Mouse (Mus musculus): Measurements from ENCODE around the gene Gm21818. TPM values are rescaled to one million over a fixed set of nuclear protein-coding genes. Genes with fewer than 3 reads are reported as not detected.
"Not testable (repeated sequence)": the region's sequence is repeated elsewhere in the genome, so short reads cannot be mapped to it uniquely, and the experiment has no call there.

Gm21818 gene
- total RNA-seq (2021): not detected
- long read RNA-seq, experiment 1: 0 reads
- long read RNA-seq, experiment 2: 0 reads

DNA sequence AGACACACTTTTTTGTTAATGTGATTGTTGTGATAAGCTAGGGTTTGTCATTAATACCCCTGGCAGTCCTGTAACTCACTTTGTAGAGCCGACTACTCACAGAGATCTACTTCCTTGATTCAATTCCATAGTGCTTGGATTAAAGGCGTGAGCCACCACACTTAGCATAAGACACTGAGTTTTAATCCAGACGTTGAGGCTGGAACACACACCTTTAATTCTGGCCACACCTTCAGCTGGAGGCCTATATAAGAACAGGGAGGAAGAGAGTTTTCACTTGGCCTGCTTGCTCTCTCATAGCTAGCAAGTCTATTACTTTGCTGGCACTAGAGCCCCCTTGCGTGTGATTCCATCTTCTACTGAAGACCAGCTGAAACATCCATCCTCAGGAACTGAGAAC is at the start of gene Gm21818:
Gm21818 (plus strand) TSS at position 301 of the 400 bp plus-strand sequence.
- intact Hi-C loops (cut with DNase I); DNase-seq (ENCODE audit: low spot score in 2 of 2): not testable (repeated sequence)

DNA sequence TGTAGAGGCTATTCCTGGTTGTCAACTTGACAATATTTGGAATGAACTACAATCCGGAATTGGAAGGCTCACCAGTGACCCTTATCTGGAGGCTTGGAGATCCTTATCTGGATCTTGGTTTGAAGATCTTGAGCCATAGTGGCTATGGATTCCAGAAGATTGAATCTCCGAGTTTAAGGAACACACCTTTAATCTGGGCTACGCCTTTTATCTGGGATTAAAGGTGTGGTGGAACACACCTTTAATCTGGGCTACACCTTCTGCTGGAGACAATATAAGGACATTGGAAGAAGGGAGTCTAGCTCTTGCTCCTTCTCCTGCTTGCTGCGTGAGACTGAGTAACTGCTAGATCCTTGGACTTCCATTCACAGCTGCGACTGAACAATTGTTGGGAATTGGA is 32.3 kb upstream of the Gm21818 start, which contains the start of gene Gm20767:
Gm20767 (plus strand) TSS at position 301 of the 400 bp plus-strand sequence.
- intact Hi-C loops (cut with DNase I); DNase-seq (ENCODE audit: low spot score in 2 of 2): not testable (repeated sequence)

DNA sequence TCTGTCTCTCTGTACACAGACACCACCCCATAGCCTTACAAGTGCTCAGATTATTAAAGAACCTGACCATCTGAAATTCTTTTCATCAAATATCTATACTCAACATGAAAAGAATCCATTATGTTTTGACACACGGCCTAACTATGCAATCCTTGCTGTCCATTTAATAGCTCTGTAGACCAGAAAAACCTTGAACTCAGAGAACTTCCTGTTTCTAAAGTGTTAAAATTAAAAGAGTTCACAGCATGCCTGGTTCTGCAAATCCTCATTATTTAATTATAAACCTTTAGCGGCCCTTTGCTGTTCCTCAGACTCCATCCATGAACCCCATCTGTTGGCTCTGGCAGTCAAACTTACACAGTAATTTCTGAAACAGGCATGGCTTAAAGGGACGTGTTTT is 29.9 kb upstream of the Gm21818 start:
- intact Hi-C loops (cut with DNase I); DNase-seq (ENCODE audit: low spot score in 2 of 2): not testable (repeated sequence)

DNA sequence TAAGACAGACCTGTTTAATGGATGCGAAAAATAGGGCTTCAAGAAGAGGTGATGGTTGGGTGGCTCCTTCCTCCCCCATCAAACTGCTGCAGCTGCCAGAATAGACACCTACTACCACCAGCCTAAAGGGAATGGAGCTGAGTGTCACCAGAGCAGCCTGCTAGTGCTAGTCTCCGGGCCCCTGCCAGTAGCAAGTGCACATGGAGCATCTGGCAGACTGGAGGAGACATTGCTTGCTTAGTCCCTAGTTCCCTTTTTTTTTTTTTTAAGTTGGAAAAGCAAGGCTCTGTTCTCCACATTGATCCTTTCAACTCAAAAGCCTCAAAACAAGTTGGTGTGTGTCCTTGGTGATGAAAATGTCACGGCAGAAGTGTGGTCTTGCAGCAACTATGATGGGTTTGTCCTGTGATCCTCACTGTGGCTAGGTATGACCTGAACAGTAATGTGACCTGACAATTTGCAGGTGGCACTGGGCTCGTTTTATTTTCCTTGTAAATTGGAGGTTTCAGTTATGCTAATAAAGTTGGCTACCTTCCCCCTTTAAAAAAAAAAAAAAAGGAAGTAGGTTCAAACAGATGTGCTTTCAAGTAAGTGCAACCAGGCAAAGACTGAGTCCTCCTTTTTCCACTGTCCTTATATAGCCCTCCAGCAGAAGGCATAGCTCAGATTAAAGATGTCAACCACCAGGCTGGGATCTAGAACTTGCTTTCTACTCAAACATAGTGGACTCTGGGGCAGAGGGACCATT is 22.4 kb upstream of the Gm21818 start:
- intact Hi-C loops (cut with DNase I); DNase-seq (ENCODE audit: low spot score in 2 of 2): not testable (repeated sequence)

DNA sequence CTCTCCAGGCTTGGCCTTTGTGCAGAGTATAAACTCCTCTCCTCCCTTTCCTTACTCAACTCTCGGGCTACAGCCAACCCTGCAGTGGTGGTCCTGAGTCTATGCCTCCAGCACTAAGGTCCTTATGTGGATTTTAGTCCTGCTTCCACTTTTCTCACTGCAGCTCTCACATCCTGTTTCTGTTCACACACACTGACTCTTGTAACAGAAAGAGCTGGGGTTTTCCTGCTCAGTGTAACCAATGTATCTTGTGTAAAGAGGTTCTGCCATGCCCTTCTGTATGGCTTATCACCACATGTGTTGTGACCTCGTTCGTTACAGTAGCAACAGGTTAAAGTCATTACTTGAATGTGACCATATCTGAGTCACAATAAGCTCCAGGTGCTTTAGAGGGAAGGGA is 21.6 kb upstream of the Gm21818 start:
- DNase-seq (ENCODE audit: low spot score in 2 of 2); intact Hi-C loops (cut with DNase I): not testable (repeated sequence)

DNA sequence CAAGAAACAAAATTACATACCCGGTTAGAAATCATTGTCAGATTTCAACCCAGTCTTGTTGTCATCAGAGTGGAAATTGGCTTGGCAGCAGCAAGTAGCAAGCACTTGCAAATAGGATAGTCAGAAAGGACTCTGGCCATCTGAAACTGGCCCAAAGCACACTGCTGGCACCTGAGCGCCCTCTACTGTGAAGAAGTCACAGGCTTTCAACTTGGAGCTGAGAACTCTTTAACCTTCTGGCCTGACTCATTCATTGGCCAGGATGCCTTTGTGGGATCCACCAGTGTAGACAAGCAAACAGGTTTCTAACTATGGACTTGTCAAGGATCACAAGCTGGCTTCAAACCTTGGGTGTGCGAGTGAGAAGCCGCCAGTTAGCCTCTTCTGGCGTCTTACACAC is 3.9 kb upstream of the Gm21818 start:
- intact Hi-C loops (cut with DNase I); DNase-seq (ENCODE audit: low spot score in 2 of 2): not testable (repeated sequence)

DNA sequence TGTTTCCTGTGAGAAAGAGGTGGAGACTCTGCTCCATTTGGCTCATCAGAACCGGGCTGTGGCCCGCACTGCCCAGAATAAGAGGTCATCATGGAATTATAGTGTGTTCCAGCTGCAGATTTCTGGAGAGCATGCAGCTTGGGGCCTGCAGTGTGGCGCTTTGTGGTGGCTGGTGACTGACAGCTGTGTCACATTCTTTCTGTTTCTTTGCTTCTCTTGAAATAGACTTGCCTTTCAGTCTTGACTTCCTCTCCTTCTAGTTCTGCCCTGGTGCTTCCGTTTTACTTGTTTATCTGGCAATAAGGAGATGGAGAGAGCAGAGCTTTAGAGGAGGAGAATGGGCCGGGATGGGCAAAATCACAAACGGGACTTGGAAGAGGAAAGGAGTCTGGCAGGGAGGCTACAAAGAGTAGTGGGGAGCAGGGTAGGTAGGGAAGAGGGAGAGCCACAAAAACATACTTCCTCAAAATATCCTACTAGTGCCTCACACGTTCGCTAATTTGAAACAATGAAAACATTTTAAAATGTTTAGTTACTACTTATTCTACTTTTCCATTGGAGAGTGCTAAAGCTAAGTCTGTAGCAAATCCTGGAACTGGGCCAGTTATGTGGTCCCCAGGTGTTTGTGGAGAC is 24.1 kb downstream of the Gm21818 start:
- intact Hi-C loops (cut with DNase I); DNase-seq (ENCODE audit: low spot score in 2 of 2): not testable (repeated sequence)

DNA sequence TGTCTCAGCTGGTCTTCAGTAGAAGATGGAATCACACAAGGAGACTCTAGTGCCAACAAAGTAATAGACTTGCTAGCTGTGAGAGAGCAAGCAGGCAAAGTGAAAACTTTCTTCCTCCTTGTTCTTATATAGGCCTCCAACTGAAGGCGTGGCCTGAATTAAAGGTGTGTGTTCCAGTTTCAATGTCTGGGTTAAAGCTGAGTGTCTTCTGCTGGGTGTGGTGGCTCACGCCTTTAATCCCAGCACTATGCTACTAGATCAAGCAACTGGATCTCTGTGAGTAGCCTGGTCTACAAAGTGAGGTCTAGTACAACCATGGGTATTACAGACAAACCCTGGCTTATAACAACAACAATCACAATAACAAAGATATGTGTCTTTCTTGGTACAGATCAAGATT is 43.6 kb downstream of the Gm21818 start, which contains the start of gene Gm21762:
Gm21762 (minus strand) TSS at position 101 of the 400 bp plus-strand sequence.
- intact Hi-C loops (cut with DNase I); DNase-seq (ENCODE audit: low spot score in 2 of 2): not testable (repeated sequence)

DNA sequence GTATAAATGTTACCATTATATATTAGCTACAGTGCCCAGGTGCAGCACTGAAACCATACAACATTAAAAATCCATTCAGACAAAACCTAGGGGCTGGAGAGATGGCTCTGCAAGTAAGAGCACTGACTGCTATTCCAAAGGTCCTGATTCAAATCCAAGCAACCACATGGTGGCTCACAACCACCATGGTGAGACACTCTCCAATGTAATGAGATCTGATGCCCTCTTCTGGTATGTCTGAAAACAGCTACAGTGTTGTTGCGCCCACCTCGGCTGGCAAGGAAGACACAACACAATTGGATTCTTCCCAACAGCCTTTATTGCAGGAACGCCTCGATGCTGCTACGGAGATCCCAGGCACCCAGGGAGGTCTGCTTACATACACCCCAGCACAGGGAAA is 48.7 kb downstream of the Gm21818 start:
- DNase-seq (ENCODE audit: low spot score in 2 of 2); intact Hi-C loops (cut with DNase I): not testable (repeated sequence)

DNA sequence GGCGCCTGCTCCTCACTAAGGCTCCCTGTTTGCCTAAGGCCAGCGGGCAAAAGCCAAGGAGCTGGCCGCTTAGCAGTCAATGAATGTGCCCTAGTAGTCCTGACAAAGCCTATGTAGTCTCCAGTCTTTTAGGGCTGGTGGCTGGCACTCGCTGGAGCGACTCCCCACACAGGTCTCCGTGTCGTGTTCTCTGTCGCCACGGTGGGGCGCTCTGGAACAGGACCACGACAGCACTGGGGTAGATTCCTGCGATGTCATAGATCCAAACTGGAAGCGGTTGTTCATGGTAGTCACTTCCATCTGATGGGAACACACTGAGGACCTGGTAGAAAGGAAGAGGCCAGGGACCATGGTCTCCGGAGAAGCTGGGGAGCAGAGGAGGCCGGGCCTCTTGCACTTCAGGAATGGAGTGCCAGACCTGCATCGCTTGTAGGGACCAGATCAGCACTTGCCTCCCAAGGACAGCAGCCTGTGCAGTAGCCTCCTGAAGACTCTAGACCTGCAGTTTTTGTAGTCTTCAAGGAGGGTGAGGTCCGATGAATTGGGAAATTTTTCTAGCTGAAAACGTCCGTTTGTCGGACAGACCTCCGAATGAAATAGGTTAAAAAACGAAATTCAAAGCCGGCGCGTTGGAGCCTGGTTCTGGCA is 50.9 kb downstream of the Gm21818 start:
- DNase-seq (ENCODE audit: low spot score in 2 of 2); intact Hi-C loops (cut with DNase I): not testable (repeated sequence)

Other genes starting within 250 kb of the Gm21818 start
- gene Gm21761, start 243.2 kb upstream of the Gm21818 start, total RNA-seq (2021): not detected
- not detected for gene B020031M17Rik, start 221.6 kb upstream of the Gm21818 start, total RNA-seq (2021)
- gene Gm36079, start 145.4 kb upstream of the Gm21818 start, total RNA-seq (2021): not detected
- gene Gm21188, start 120.2 kb upstream of the Gm21818 start, total RNA-seq (2021): not detected
- gene Gm20767, start 32.2 kb upstream of the Gm21818 start, total RNA-seq (2021): not detected
- gene Gm21762, start 43.5 kb downstream of the Gm21818 start, total RNA-seq (2021): not detected
- not detected for gene Gm21731, start 66.7 kb downstream of the Gm21818 start, total RNA-seq (2021)
- gene AF067061, start 90.7 kb downstream of the Gm21818 start, total RNA-seq (2021): not detected
- gene BC147527, start 128.0 kb downstream of the Gm21818 start, total RNA-seq (2021): not detected
- gene Tcstv3, start 144.4 kb downstream of the Gm21818 start, total RNA-seq (2021): not detected